Mouse (Mus musculus) heart, embryonic 12.5 days (tissue): ENCODE data around the gene AI854703. TPM values are rescaled to one million over a fixed set of nuclear protein-coding genes. Genes with fewer than 3 reads are reported as not detected.

ENCODE experiments used
- ATAC-seq: fragments of 200-750 bp; cut with Nextera tagmentation; 2 replicates; pipeline ENCODE4 v1.8.0; 2017; ENCODE audit warnings: moderate TSS enrichment, moderate library complexity; ENCODE audit not compliant: insufficient number of reproducible peaks, low FRiP score
- H3K27ac ChIP-seq: fragments of 300-500 bp; sonication (generic); 2 replicates; pipeline ENCODE4 v1.5.1; 2016; ENCODE audit warnings: mild to moderate bottlenecking, moderate library complexity; ENCODE audit not compliant: poor library complexity, severe bottlenecking
- H3K27me3 ChIP-seq: fragments of 300-500 bp; sonication (generic); replicated peaks from 2 replicates; pipeline ENCODE4 v1.6.1; 2016; ENCODE audit warnings: mild to moderate bottlenecking, moderate library complexity
- H3K36me3 ChIP-seq: fragments of 300-500 bp; sonication (generic); 2 replicates; pipeline ENCODE4 v1.6.1; 2016; ENCODE audit warnings: mild to moderate bottlenecking, moderate library complexity
- H3K4me1 ChIP-seq: fragments of 300-500 bp; sonication (generic); replicated peaks from 2 replicates; pipeline ENCODE4 v1.6.1; 2016; ENCODE audit warnings: mild to moderate bottlenecking
- H3K4me2 ChIP-seq: fragments of 300-500 bp; sonication (generic); 2 replicates; pipeline ENCODE4 v1.6.1; 2016; ENCODE audit warnings: mild to moderate bottlenecking, moderate library complexity
- H3K4me3 ChIP-seq: fragments of 300-500 bp; sonication (generic); 2 replicates; pipeline ENCODE4 v1.5.1; 2016; ENCODE audit warnings: mild to moderate bottlenecking
- H3K9ac ChIP-seq: fragments of 300-500 bp; sonication (generic); 2 replicates; pipeline ENCODE4 v1.6.1; 2016; ENCODE audit warnings: mild to moderate bottlenecking, moderate library complexity
- H3K9me3 ChIP-seq: fragments of 300-500 bp; sonication (generic); replicated peaks from 2 replicates; pipeline ENCODE4 v1.6.1; 2016; ENCODE audit warnings: mild to moderate bottlenecking, moderate library complexity
- WGBS: fragments of 180-500 bp; shearing (Covaris S2); methylation state at CpG from one replicate; pipeline ENCODE4 v1.1.7; 2016; 5-methylcytosine and 5-hydroxymethylcytosine counted together
- polyA plus RNA-seq: library from polyadenylated mRNA; unstranded; fragments of >200 nt; fragmentation: Nextera tagmentation; extraction: Ambion mirVana; gene quantifications from 2 replicates; pipeline ENCODE4 v1.2.1, GENCODE M21; 2016

The AI854703 gene
- polyA plus RNA-seq, 1 experiment from 2014 or later = 1.3 TPM

- no peak for ATAC-seq
- no peak overlapping the region for H3K4me3 ChIP-seq
- no peaks in the 10 kb centered on the region for H3K9me3 ChIP-seq
- no peaks in the 10 kb centered on the region for H3K36me3 ChIP-seq
- H3K9ac ChIP-seq = no peak overlapping the region
- peaks cover 8% of the 10 kb centered on the region for H3K4me1 ChIP-seq
- 64% methylated on average over 6 of the region's 6 CpGs for WGBS
- H3K27ac ChIP-seq = no peak overlapping the region
- H3K27me3 ChIP-seq = no peaks in the 10 kb centered on the region
- H3K4me2 ChIP-seq = no peak overlapping the region
These were observed 11.4 kb downstream of the AI854703 start for GRCm38 (mm10) chr6:48637811-48638500.

GRCm38 (mm10) chr6:48638553-48638952 lies 12.0 kb downstream of the AI854703 start:
- Histone ChIP-seq H3K36me3 (no peaks in the 10 kb centered on the region), H3K27me3 (no peaks in the 10 kb centered on the region), H3K9ac (no peak overlapping the region), H3K9me3 (no peaks in the 10 kb centered on the region), H3K4me2 (no peak overlapping the region), H3K4me3 (no peak overlapping the region), H3K27ac (no peak overlapping the region), H3K4me1 (peaks cover 8% of the 10 kb centered on the region)
- ATAC-seq = no peak
- WGBS = 72% methylated on average over 2 of the region's 2 CpGs

GRCm38 (mm10) chr6:48641391-48641790 lies 14.8 kb downstream of the AI854703 start:
- no peak overlapping the region for H3K4me3 ChIP-seq
- no peak overlapping the region for H3K27ac ChIP-seq
- H3K4me2 ChIP-seq = no peak overlapping the region
- no peak for ATAC-seq
- no peaks in the 10 kb centered on the region for H3K27me3 ChIP-seq
- H3K36me3 ChIP-seq = no peaks in the 10 kb centered on the region
- no peaks in the 10 kb centered on the region for H3K9me3 ChIP-seq
- H3K9ac ChIP-seq = no peak overlapping the region
- 70% methylated on average over 6 of the region's 6 CpGs for WGBS
- peaks cover 11% of the 10 kb centered on the region for H3K4me1 ChIP-seq

GRCm38 (mm10) chr6:48642764-48643292 lies 16.3 kb downstream of the AI854703 start:
- no peak for ATAC-seq
- no peaks in the 10 kb centered on the region for H3K9me3 ChIP-seq
- H3K4me3 ChIP-seq = no peak overlapping the region
- H3K27ac ChIP-seq = no peak overlapping the region
- no peak overlapping the region for H3K9ac ChIP-seq
- peaks cover 3% of the 10 kb centered on the region; the same call in 1 of the 2 replicates for H3K4me1 ChIP-seq
- H3K4me2 ChIP-seq = no peak overlapping the region
- no peaks in the 10 kb centered on the region for H3K36me3 ChIP-seq
- no peaks in the 10 kb centered on the region for H3K27me3 ChIP-seq
- WGBS = 20% methylated on average over 4 of the region's 4 CpGs

- 10% methylated on average over 12 of the region's 12 CpGs for WGBS
- H3K9me3 ChIP-seq = no peaks in the 10 kb centered on the region
- H3K27ac ChIP-seq = no peak overlapping the region
- H3K9ac ChIP-seq = no peak overlapping the region
- H3K36me3 ChIP-seq = no peaks in the 10 kb centered on the region
- no peaks in the 10 kb centered on the region for H3K27me3 ChIP-seq
- no peak overlapping the region for H3K4me2 ChIP-seq
- peaks cover 3% of the 10 kb centered on the region; the same call in 1 of the 2 replicates for H3K4me1 ChIP-seq
- no peak for ATAC-seq
- H3K4me3 ChIP-seq = no peak overlapping the region
These were observed 19.2 kb downstream of the AI854703 start for GRCm38 (mm10) chr6:48645660-48646308.

GRCm38 (mm10) chr6:48646309-48646690 lies 19.7 kb downstream of the AI854703 start:
- ATAC-seq = no peak
- Histone ChIP-seq H3K9me3 (no peaks in the 10 kb centered on the region), H3K36me3 (no peaks in the 10 kb centered on the region), H3K9ac (no peak overlapping the region), H3K4me3 (no peak overlapping the region), H3K4me1 (peaks cover 3% of the 10 kb centered on the region; the same call in 1 of the 2 replicates), H3K4me2 (no peak overlapping the region), H3K27me3 (no peaks in the 10 kb centered on the region), H3K27ac (no peak overlapping the region)
- 57% methylated on average over 4 of the region's 4 CpGs for WGBS

GRCm38 (mm10) chr6:48646995-48647394 lies 20.4 kb downstream of the AI854703 start, which contains the start of gene Gimap8:
TSS of gene Gimap8 (plus strand) at chr6:48647234.
- WGBS = 36% methylated on average over 3 of the region's 3 CpGs
- Histone ChIP-seq H3K27ac (no peak within 1 kb of the TSS), H3K36me3 (no peaks in the 10 kb centered on the region), H3K4me3 (no peak within 1 kb of the TSS), H3K9ac (no peak within 1 kb of the TSS), H3K4me2 (no peak within 1 kb of the TSS), H3K9me3 (no peaks in the 10 kb centered on the region), H3K27me3 (no peaks in the 10 kb centered on the region), H3K4me1 (peaks cover 3% of the 10 kb centered on the region; the same call in 1 of the 2 replicates)
- no peak; the same call in 1 of the 2 replicates for ATAC-seq

GRCm38 (mm10) chr6:48647611-48648010 lies 21.0 kb downstream of the AI854703 start:
- Histone ChIP-seq H3K27ac (no peak overlapping the region), H3K4me2 (no peak overlapping the region), H3K36me3 (no peaks in the 10 kb centered on the region), H3K4me1 (peaks cover 3% of the 10 kb centered on the region; the same call in 1 of the 2 replicates), H3K4me3 (no peak overlapping the region), H3K9me3 (no peaks in the 10 kb centered on the region), H3K9ac (no peak overlapping the region), H3K27me3 (no peaks in the 10 kb centered on the region)
- 85% methylated on average over 2 of the region's 2 CpGs for WGBS
- no peak for ATAC-seq

- no peak overlapping the region for H3K9ac ChIP-seq
- no peaks in the 10 kb centered on the region for H3K27me3 ChIP-seq
- H3K36me3 ChIP-seq = no peaks in the 10 kb centered on the region
- no peak overlapping the region for H3K27ac ChIP-seq
- H3K4me1 ChIP-seq = peaks cover 3% of the 10 kb centered on the region; the same call in 1 of the 2 replicates
- no peak overlapping the region for H3K4me3 ChIP-seq
- no peak for ATAC-seq
- no peak overlapping the region for H3K4me2 ChIP-seq
- WGBS = 71% methylated on average over 4 of the region's 4 CpGs
- no peaks in the 10 kb centered on the region for H3K9me3 ChIP-seq
These were observed 22.2 kb downstream of the AI854703 start for GRCm38 (mm10) chr6:48648779-48649178.

GRCm38 (mm10) chr6:48650041-48650440 lies 23.5 kb downstream of the AI854703 start:
- Histone ChIP-seq H3K9me3 (no peaks in the 10 kb centered on the region), H3K9ac (no peak overlapping the region), H3K4me1 (peaks cover 3% of the 10 kb centered on the region; the same call in 1 of the 2 replicates), H3K27ac (no peak overlapping the region), H3K27me3 (no peaks in the 10 kb centered on the region), H3K4me2 (no peak overlapping the region), H3K4me3 (no peak overlapping the region), H3K36me3 (no peaks in the 10 kb centered on the region)
- WGBS = 78% methylated on average over 9 of the region's 9 CpGs
- no peak for ATAC-seq

GRCm38 (mm10) chr6:48658721-48659120 lies 32.2 kb downstream of the AI854703 start:
- H3K9me3 ChIP-seq = no peaks in the 10 kb centered on the region
- no peak overlapping the region for H3K4me3 ChIP-seq
- ATAC-seq = no peak
- 72% methylated on average over 5 of the region's 5 CpGs for WGBS
- H3K27me3 ChIP-seq = no peaks in the 10 kb centered on the region
- H3K4me1 ChIP-seq = no peaks in the 10 kb centered on the region
- no peak overlapping the region for H3K9ac ChIP-seq
- no peak overlapping the region for H3K4me2 ChIP-seq
- H3K27ac ChIP-seq = no peak overlapping the region
- no peaks in the 10 kb centered on the region for H3K36me3 ChIP-seq
